Mouse (Mus musculus) embryonic stem cell, embryonic (primary cell): Measurements from ENCODE around the gene Tmem74b.

Source experiments
- CTCF ChIA-PET, 4 experiments: fragments of 300-600 bp in 2 of 4; fragments of 350-600 bp in 2 of 4; sonication (Branson Sonifier 250); formaldehyde crosslinking; loops; one replicate each; lab custom pipeline; 2022; ENCODE audit warnings: inconsistent platforms in 2 of 4; lab: Charles Lee
- POLR2A ChIA-PET, 4 experiments: fragments of 300-600 bp in 2 of 4; fragments of 350-600 bp in 2 of 4; sonication (Branson Sonifier 250); formaldehyde crosslinking; loops; one replicate each; lab custom pipeline; 2022; ENCODE audit warnings: antibody characterized with exemption in 4 of 4, inconsistent platforms in 1 of 4; lab: Charles Lee

Gene Tmem74b

DNA sequence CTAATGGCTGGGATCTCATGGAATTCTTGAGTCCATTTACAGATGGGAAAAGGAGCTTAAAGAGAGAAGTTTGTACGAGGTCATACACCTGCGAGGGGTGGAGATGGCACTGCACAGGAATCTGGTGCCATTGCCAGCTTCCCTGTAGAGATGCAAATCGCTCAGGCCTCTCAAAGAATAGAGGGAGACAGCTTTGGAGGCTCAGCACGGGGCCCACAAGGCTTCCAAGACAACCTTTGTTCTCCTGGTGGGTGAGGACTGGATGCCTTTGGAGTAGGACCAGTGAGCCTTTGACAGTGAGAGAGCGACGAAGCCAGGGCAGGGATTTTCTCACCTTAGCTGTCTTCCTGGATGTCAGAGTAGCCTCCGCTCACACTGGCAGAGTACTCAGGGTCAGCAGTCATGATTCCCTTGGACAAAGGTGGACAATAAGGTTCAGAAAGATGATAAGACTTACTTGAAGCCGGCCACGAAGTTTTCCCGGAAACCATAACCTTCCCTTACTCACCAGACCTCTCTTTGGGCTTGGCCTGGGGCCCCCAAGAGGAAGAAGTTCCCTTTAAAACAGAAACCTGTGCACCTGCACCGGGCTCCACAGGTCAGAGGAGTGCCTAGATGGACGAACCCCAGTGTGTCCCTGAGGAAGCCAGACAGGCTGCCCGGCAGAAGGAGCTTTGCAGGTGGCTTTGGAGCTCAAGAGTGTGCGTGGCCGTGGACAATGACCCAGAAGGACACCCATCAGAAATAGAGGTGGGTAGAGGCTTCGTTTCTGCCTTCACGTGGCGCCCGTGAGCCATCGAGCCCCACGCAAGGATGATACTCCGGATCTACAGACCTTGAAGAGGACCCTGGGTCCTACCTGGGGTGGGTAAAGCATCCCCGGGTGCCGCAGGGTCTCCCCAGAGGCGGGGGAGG is at the start of gene Tmem74b:
TSS of gene Tmem74b (plus strand) at position 778 of the 915 bp plus-strand sequence.
- POLR2A ChIA-PET: interaction anchor here (0.5 to 2.1 kb wide), 10 partner anchors 10 to 663 kb away, joined by 3 to 8 read pairs (median 4); partner anchors contain the start of gene Sdcbp2 (in 1 of the 4)
- CTCF ChIA-PET: interaction anchor here in 2 of 4 experiments (0.5 to 1.0 kb wide), 3 partner anchors 15 to 59 kb away, joined by 3 read pairs; no protein-coding TSS in a partner anchor

DNA sequence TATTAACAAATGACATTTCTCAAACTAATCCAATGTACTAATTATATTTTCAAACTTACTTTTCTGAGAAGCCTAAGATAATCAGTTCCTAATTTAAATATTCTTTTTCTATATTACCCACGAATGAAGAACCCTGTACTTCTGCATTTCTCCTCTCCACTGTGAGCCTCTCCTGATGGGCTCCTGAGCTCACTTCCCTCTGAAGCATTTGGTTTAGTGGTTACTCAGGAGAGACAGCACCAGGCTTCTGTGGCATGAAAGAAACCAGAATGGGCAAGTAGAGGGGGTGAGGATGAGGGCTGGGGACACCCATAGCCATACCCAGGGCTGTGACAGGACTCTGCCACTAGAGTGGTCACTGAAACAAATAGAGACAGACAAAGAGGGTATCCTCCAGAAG is 49.8 kb upstream of the Tmem74b start:
- ChIA-PET POLR2A (no interaction called here), CTCF (no interaction called here)

DNA sequence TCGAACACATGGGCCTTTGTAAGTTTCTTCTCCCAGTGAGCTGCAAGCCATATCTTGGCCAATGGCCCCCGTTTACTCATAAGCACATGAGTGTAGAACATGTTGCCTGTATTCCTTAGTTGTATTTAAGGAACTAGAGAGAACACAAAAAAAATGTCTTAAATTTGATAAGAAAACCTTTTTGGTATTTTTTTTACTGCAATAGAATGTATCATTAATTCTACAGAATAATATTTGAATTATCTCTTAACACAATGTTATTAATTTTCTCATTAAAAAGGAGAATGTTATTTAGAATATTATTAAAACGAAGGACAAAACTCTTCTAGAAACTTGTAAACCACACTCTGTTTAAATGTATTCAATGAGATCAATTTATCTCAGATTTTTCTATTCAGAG is 33.4 kb upstream of the Tmem74b start, which contains the start of gene Rad21l:
TSS of gene Rad21l (minus strand) at position 101 of the 400 bp plus-strand sequence.
- CTCF ChIA-PET: no interaction called here
- POLR2A ChIA-PET: no interaction called here

DNA sequence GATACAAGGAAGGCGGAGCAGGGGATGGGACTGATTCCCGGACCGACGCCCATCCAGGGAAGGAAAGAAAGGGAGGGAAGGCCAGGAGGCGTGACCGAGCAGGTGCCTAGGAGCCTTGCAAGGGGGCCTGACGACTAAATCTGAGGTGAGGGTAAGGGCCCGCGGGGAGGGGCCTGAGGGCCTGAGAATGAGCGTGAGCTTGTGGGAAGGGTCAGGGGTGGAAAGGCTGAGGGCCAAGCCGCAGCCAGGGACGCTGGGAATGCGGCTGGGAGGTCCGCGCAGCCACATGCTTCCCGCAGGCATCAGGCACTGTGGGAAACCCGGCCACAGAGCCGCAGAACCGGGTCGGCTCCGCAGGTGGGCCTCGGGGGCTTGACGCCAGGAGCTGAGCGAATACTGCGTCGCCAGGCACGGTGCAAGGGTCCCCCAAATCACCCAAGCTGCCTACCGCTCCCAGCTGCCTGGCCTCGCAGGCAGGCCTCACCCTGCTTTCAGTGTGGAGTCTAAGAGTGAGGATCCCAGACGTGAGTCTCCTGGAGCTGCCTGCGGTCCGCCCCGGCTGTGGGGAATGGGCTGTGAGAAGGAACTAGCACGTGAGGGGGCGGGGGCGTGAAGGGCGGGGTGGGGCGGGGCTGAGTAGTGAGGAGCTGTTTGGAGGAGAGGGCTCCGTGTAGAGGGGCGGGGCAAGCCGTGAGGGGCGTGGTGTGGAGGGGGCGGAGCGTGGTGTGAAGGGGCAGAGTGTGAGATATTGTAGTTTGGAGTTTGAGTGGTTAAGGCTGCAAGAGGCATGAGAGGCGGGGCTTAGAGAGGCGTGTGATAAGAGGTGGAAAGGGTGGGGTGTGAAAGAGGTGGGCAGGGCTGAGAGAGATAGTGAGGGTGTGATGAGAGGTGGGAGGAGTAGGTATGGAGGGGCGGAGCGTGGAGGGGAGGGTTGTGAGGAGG is 31.5 kb upstream of the Tmem74b start:
- ChIA-PET CTCF (no interaction called here), POLR2A (interaction anchor here in 3 of 4 experiments (0.5 to 1.0 kb wide), 3 partner anchors 94 to 972 kb away, joined by 3 to 7 read pairs (median 3); no protein-coding TSS in a partner anchor)

DNA sequence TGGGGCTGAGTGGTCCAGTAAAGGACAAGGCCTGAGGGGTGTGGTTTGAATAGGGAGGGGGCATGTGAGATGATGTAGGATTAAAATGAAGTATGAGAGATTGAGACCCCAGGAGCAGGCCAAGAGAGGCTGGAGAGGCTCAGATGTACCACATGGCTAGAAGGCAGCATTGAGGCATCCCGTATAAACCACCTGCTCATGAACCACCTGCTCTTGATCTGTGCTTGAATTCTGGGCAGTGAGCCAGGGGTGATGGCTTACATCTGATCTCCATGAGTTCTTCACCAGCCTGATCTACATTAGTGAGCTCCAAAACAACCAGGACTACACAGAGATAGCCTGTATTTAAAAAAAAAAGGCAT is 30.9 kb upstream of the Tmem74b start:
- ChIA-PET POLR2A (interaction anchor here in 3 of 4 experiments (0.5 to 1.0 kb wide), 3 partner anchors 95 to 973 kb away, joined by 3 to 7 read pairs (median 3); no protein-coding TSS in a partner anchor), CTCF (no interaction called here)

DNA sequence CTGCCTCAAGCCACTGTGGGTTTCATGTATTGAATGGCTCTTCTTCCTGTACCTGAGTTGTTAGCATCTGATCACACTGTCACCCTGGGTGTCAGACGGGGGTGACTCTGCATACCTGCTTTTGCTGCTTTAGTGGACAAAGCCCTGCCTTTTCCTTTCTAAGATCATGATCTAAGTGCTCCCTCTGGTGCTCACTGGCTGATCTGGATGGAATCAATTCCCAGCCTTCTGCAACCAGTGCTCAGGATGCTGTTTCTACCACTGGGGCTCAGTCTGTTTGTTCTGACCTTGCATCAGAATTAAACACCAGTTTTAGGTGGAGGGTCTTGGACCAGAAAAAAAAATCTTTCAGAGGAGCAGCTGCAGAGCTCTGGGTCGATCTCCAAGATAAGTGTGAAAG is 25.6 kb upstream of the Tmem74b start:
- ChIA-PET POLR2A (no interaction called here), CTCF (no interaction called here)

DNA sequence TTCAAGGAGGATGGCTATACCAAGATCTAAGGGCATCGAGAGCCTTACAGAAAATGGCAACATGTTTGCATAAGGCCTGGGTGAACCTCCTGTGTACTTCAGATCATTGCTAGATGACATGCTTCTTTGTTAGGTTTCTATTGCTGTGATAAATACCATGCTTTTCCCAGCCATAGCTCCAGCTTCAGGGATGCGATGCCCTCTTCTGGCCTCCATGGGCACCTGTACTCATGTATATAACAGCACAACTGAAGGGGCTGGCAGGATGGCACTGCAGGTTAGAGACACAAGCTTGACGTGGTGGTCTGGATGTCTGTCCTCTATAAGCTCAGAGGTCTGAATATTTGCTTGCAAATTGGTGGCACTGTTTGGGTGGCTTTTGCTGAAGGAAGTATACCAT is 19.5 kb upstream of the Tmem74b start:
- ChIA-PET CTCF (interaction anchor here in 2 of 4 experiments (0.5 to 1.3 kb wide), 2 partner anchors 19 to 32 kb away, joined by 3 to 5 read pairs; no protein-coding TSS in a partner anchor), POLR2A (interaction anchor here in 2 of 4 experiments (0.5 to 0.8 kb wide), 2 partner anchors 473 to 1888 kb away, joined by 3 to 5 read pairs; no protein-coding TSS in a partner anchor)

DNA sequence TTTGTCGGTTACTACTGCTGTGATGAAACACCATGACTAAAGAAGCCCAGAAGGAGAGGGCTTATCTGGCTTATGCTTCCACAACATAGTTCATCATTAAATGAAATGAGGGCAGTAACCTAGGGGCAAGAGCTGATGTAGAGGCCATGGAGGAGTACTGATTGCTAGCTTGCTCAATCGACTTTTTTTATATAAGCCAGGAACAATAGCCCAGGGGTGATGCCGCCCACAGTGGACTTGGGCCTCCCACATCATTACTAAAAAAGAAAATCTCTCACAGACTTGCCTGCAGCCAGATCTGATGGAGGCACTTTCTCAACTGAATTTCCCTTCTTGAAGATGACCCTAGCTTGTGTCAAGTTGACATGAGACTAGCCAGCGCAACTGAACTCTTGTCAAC is 18.8 kb upstream of the Tmem74b start:
- CTCF ChIA-PET: interaction anchor here in 2 of 4 experiments (0.5 to 1.3 kb wide), 2 partner anchors 18 to 32 kb away, joined by 3 to 5 read pairs; no protein-coding TSS in a partner anchor
- POLR2A ChIA-PET: no interaction called here

DNA sequence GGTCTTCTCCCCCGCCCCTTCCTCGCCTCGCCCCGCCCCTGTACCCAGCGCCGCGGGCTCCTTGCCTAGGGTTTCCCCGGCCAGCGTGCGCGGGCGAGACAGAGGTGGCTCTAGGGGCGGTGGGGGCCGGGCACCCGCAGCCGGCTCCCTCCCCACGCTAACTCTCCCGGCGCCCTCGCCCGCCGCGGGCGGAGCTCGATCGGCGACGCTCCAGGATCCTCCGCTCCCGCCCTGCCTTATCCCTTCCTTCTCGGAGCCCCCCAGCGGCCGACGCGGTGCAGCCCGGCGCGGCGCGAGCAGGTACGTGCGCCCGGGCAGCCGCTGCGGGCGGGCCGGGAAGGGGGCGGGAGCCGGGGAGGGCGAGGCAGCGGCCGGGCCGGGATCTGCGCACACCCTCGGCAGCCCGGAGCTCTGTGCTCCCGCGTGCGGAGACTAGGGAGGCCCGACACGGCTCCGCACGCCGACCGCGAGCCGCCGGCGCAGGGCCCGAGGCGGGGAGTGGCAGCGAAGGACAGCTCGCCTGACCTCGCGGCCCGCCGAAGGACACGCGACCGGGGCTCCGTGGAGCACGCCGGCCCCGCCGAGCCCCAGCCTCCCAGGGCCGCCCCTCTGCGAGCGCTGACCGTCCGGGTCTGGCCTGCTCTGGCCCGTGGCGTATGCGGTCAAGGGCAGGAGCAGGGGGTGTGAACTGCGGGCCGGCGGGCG is 490 bp downstream of the Tmem74b start:
- ChIA-PET CTCF (interaction anchor here in 1 of 4 experiments (0.6 kb wide), 1 partner anchor 396 kb away, joined by 3 read pairs; no protein-coding TSS in a partner anchor), POLR2A (interaction anchor here (0.5 to 2.1 kb wide), 8 partner anchors 10 to 663 kb away, joined by 3 to 8 read pairs (median 4); partner anchors contain the start of gene Sdcbp2 (in 1 of the 4))

DNA sequence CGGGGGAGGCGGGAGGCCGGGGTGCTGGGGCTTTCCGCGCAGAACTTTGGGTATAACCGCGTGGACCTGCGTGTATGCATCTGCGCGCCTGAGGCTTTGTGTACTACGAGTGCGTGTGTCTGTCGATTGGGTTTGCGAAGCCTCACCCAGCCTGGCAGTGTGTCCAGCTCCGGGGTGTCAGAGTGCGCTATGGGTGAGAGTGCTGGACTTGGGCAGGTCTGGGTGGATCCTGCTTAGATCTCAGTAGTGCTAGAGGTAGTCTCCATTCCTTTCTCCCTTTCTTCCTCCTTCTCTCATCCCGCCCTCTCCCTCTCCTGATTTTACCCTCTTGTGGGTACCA is 1.0 kb downstream of the Tmem74b start:
- ChIA-PET CTCF (no interaction called here), POLR2A (interaction anchor here (0.9 to 1.8 kb wide), 4 partner anchors 10 to 127 kb away, joined by 3 to 7 read pairs (median 4); no protein-coding TSS in a partner anchor)

DNA sequence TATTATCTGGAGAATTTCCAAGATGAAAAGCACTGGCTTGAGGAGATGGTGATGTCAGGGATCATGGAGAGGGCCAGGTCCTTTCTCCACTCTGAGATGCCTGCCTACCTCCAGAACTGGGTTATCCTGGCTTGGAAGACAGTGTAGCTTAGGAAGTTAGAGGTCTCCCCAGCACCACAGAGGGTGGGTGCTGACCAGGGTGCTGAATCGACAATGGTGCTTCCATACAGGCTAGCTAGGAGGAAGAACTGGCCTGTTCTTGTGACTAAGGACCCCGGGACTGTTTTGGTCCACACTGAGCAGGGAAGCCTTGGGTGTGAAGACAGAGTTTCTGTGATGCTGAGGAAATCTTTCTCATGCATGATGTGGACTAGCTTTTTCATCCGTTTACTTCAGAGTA is 10.8 kb downstream of the Tmem74b start:
- CTCF ChIA-PET: interaction anchor here in 1 of 4 experiments (0.6 kb wide), 1 partner anchor 430 kb away, joined by 4 read pairs; no protein-coding TSS in a partner anchor
- POLR2A ChIA-PET: interaction anchor here in 3 of 4 experiments (0.9 to 2.0 kb wide), 8 partner anchors 10 to 673 kb away, joined by 3 to 7 read pairs (median 4); partner anchors contain the start of genes Tmem74b (in 2 of the 3), Nanp (in 1 of the 3), Ninl (in 1 of the 3) and Rspo4 (in 1 of the 3)

DNA sequence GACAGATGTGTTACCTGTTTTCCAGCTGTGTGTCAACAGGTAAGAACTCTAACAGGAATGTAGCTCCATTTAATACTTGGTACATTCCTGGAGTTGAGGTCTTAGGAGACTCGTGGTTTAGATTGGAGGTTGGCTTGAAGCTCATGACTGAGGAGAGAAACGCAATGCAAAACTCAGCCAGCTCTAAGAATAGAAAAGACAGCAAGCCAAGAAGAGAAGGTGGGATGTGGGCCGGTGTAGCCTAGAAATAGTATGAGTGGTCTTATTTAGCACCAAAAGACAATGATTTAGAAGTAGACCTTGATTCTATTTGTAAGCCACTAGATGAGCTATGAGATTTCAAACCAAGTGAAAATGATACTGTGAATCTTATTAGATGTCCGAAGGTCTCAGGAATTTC is 13.7 kb downstream of the Tmem74b start:
- ChIA-PET POLR2A (interaction anchor here in 1 of 4 experiments (0.8 to 1.4 kb wide), 2 partner anchors 8 to 23 kb away, joined by 3 to 4 read pairs; no protein-coding TSS in a partner anchor), CTCF (no interaction called here)

DNA sequence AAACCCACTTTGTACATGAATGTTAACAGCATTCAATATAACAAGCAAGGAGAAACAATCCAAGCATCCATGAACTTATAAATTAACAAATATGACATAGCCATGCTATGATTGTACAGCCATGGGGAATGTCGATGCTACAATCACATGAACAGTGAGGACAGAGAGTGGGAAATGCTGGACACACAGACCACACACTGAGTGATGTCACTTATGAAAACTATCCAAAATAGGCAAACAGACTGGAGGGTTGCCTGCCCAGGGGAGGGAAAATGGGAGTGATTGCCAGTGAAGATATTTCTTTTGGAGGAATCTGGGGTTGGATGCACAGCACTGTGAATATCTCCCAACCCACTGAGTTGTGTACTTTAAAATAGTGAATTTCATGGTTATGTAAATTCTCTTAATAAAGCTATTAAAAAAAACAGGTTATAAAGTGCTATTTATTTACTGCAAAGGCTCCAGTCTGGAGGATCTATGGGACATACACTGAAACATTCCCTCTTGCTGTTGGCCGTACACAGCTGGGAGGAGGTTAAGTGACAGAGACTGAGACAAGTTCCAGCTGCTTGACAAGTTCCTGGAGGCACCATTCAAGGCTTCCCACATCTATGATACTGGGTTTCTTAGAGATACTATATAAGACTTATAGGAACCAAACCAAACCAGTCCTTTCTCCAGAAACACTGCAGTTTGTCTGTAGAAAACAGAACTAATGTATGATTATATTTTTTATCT is 14.7 kb downstream of the Tmem74b start:
- ChIA-PET CTCF (no interaction called here), POLR2A (interaction anchor here in 1 of 4 experiments (1.4 kb wide), 1 partner anchor 9 kb away, joined by 4 read pairs; no protein-coding TSS in a partner anchor)

DNA sequence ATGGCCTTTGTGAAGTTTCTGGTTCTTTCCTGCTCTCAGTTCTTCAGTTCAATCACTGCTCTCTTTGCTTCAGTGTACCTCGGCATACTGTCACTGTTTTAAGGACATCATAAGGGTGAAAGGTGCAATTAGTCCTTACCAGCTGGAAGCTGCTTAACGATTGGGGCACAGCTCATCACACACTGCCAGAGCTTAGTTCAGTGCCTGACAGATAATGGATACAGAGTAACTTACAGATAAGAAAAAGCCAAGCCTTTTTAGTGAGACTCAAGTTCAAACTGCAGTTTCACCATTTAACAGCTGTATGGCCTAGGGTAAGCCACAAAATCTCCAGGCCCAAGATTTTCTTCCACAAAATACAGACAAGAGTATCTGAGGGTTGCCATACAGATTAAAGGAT is 22.3 kb downstream of the Tmem74b start:
- POLR2A ChIA-PET: no interaction called here
- CTCF ChIA-PET: no interaction called here

DNA sequence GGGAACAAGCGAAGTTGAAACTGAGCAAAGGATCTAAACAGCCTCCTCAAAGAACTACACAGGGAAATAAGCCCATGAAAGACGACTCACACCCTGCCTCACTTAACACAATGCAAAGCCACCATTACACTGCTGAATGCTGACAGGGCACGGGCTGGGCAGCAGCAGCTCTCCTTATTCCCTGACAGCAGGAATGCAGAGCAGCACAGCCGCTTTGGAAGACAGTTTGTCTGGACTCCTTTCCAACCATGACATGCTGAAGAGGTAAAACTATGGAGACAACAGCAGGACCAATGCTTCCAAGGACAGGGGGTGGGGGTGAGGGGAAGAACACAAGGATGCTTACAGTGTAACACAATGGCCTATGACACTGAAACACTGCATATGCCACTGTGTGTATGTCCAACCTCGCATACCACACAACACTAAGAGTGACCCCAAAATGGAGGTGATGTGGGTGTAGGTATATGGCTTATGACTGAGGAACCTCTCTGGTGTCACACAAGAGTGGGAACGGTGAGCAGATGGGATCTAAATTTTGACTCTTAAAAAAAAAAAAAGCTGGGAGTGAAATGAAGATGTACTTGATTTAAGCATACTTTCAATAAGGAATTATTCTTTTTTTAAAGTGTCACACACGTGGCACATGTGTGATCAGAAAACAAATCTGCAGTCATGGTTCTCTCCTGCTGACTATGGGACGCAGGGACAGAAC is 31.5 kb downstream of the Tmem74b start:
- POLR2A ChIA-PET: no interaction called here
- CTCF ChIA-PET: no interaction called here

DNA sequence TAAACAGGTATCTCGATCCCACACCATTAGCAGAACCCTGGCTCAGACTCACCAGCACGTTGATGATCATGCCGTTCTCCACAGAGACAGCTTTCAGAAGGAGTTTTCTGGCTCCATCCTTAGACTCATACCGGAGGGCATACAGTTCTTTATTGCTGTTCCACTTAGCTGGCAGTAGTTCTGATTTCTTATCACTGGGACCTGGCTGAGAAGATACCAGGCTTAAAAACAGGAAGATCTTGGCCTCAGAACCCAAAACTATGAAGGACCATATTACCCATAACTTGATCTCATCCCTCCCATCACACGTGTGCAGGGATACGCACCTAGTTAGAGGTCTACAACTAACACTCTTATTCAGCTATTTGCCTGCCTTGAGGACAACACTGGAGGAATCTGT is 33.6 kb downstream of the Tmem74b start:
- ChIA-PET CTCF (no interaction called here), POLR2A (interaction anchor here in 2 of 4 experiments (0.6 to 1.9 kb wide), 2 partner anchors 22 to 502 kb away, joined by 4 to 5 read pairs; no protein-coding TSS in a partner anchor)
